ENCODE assay signal across 11 mouse cellular contexts in the genomic region with DNA sequence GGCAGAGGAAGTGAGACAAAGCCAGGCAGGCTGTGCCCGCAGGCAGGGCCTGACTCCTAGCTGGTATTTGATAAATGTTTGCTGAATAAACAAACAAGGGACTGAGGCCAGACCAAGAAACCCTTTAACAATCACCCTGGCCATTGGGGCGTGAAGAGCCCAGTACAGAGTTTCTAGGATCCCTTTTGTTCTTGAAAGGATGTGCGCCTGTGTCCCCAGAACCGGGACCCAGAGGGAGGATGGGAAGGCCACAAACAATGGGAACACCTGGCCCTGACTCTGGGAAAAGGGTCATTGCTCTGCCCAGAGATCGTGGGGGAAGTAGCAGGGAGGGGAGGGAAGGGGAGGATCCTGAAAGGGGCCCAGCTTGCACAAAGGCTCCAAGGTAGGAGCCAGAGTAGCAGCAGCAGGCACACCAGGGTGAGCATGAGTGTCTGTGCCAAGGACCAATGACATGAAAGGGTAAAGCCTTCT. TPM values are rescaled to one million over a fixed set of nuclear protein-coding genes. Genes with fewer than 3 reads are reported as not detected.
A peak's percentile ranks its signal among the peaks of the same experiment; 100 is the strongest.
DNase-seq lines count a peak whose midpoint lies in the region; ATAC-seq lines count a peak whose summit lies in the region.
"Had no signal": no experiment of that assay in that cellular context is flagged by ENCODE, and none has a peak within 500 bp of the region (broad histone marks: within the 10 kb centered on the region; RNA-seq: fewer than 3 reads in every experiment).

No protein-coding gene starts in this region.

- H3K36me3 ChIP-seq in forebrain, embryonic 13.5 days (ENCODE audit: poor library complexity, severe bottlenecking), result no peaks in the 10 kb centered on the region
- no peaks in the 10 kb centered on the region for H3K36me3 ChIP-seq in forebrain, embryonic 16.5 days (ENCODE audit: control insufficient read depth, insufficient read depth)
- no peaks in the 10 kb centered on the region for H3K36me3 ChIP-seq in neural tube, embryonic 15.5 days
- H3K36me3 ChIP-seq in limb, embryonic 10.5 days, result no peaks in the 10 kb centered on the region
- H3K36me3 ChIP-seq: heart, embryonic 12.5 days; limb, embryonic 13.5 days had no signal

- no peaks in the 10 kb centered on the region for H3K9me3 ChIP-seq in forebrain, embryonic 13.5 days (replicated peaks)
- no peaks in the 10 kb centered on the region for H3K9me3 ChIP-seq in forebrain, embryonic 16.5 days (ENCODE audit: control insufficient read depth, low read length)
- no peaks in the 10 kb centered on the region for H3K9me3 ChIP-seq in neural tube, embryonic 15.5 days (replicated peaks)
- no peaks in the 10 kb centered on the region for H3K9me3 ChIP-seq in limb, embryonic 10.5 days (replicated peaks)
- H3K9me3 ChIP-seq: heart, embryonic 12.5 days; limb, embryonic 13.5 days had no signal

- peak; percentile 46 for DNase-seq in neural tube, embryonic 10.5 days (ENCODE audit: extremely low spot score, low spot score)
- DNase-seq in limb, embryonic 10.5 days (ENCODE audit: low spot score), result no peak
- DNase-seq in yolk sac, embryonic 10.5 days (ENCODE audit: low spot score), result peak; percentile 15
- DNase-seq in right cerebral cortex, adult 18-20 months, result no peak
- no peak for DNase-seq in thymus, postnatal 25 days

- H3K27me3 ChIP-seq in forebrain, embryonic 13.5 days, result no peaks in the 10 kb centered on the region
- H3K27me3 ChIP-seq in forebrain, embryonic 16.5 days (replicated peaks; ENCODE audit: control insufficient read depth, insufficient read depth, low read length), result no peaks in the 10 kb centered on the region
- no peaks in the 10 kb centered on the region for H3K27me3 ChIP-seq in neural tube, embryonic 15.5 days (replicated peaks)
- H3K27me3 ChIP-seq in limb, embryonic 10.5 days (ENCODE audit: low read depth, poor library complexity, severe bottlenecking), result peaks cover 11% of the 10 kb centered on the region; the same call in 1 of the 2 replicates

- H3K9ac ChIP-seq in forebrain, embryonic 13.5 days, result peak overlapping the region; percentile 10; the same call in 1 of the 2 replicates
- no peak overlapping the region for H3K9ac ChIP-seq in forebrain, embryonic 16.5 days (replicated peaks; ENCODE audit: low read depth, low read length)
- H3K9ac ChIP-seq in neural tube, embryonic 15.5 days (replicated peaks), result no peak overlapping the region
- H3K9ac ChIP-seq: heart, embryonic 12.5 days; limb, embryonic 13.5 days had no signal

- under 1% methylated on average over 5 of the region's 5 CpGs for WGBS in forebrain, embryonic 13.5 days
- WGBS in forebrain, embryonic 16.5 days, result 8% methylated on average over 5 of the region's 5 CpGs
- 14% methylated on average over 5 of the region's 5 CpGs for WGBS in neural tube, embryonic 15.5 days
- 25% methylated on average over 5 of the region's 5 CpGs for WGBS in limb, embryonic 10.5 days

- H3K27ac ChIP-seq in forebrain, embryonic 13.5 days, result no peak overlapping the region
- H3K27ac ChIP-seq in forebrain, embryonic 16.5 days (ENCODE audit: low read length), result no peak overlapping the region
- H3K27ac ChIP-seq in neural tube, embryonic 15.5 days (replicated peaks), result no peak overlapping the region
- H3K27ac ChIP-seq in limb, embryonic 10.5 days, result peak overlapping the region; percentile 5; the same call in 1 of the 2 replicates
- H3K27ac ChIP-seq: limb, embryonic 13.5 days had no signal

- peaks cover 22% of the 10 kb centered on the region for H3K4me1 ChIP-seq in forebrain, embryonic 13.5 days
- no peaks in the 10 kb centered on the region; the same call in 1 of the 2 replicates for H3K4me1 ChIP-seq in forebrain, embryonic 16.5 days (replicated peaks; ENCODE audit: control insufficient read depth, insufficient read depth, low read length)
- peaks cover 36% of the 10 kb centered on the region for H3K4me1 ChIP-seq in neural tube, embryonic 15.5 days
- peaks cover 26% of the 10 kb centered on the region for H3K4me1 ChIP-seq in limb, embryonic 10.5 days

- no peak for ATAC-seq in forebrain, embryonic 13.5 days
- no peak for ATAC-seq in forebrain, embryonic 16.5 days
- no peak for ATAC-seq in neural tube, embryonic 15.5 days (ENCODE audit: low FRiP score)

- H3K4me3 ChIP-seq in forebrain, embryonic 13.5 days, result no peak overlapping the region
- no peak overlapping the region for H3K4me3 ChIP-seq in forebrain, embryonic 16.5 days (replicated peaks; ENCODE audit: low read length)
- H3K4me3 ChIP-seq in neural tube, embryonic 15.5 days (replicated peaks), result no peak overlapping the region
- H3K4me3 ChIP-seq in limb, embryonic 10.5 days, result no peak overlapping the region
- H3K4me3 ChIP-seq: erythroblast, embryonic 14.5 days; heart, embryonic 12.5 days; limb, embryonic 13.5 days had no signal

- no peak overlapping the region for H3K4me2 ChIP-seq in forebrain, embryonic 13.5 days
- H3K4me2 ChIP-seq in forebrain, embryonic 16.5 days (ENCODE audit: low read length), result no peak overlapping the region
- H3K4me2 ChIP-seq in neural tube, embryonic 15.5 days, result no peak overlapping the region
- H3K4me2 ChIP-seq: heart, embryonic 12.5 days; limb, embryonic 13.5 days had no signal

RNA-seq across cellular contexts. Expression of gene Klhdc7a, which starts 9.5 kb away (rescaled TPM):
- 0.33 and 0.34 TPM in 2 replicates for polyA plus RNA-seq in forebrain, embryonic 13.5 days (2015; fragmentation: Nextera tagmentation; extraction: Ambion mirVana)
- polyA plus RNA-seq in forebrain, embryonic 16.5 days (2015; fragmentation: Nextera tagmentation; extraction: Ambion mirVana), result 0.29 and 0.53 TPM in 2 replicates
- polyA plus RNA-seq in neural tube, embryonic 15.5 days (2015; fragmentation: Nextera tagmentation; extraction: Ambion mirVana), result 0.08 and 0.80 TPM in 2 replicates
- polyA plus RNA-seq in limb, embryonic 10.5 days (2016; fragmentation: Nextera tagmentation; extraction: Ambion mirVana), result 0.11 and 0.19 TPM in 2 replicates
- polyA plus RNA-seq: erythroblast, embryonic 14.5 days had no signal

Comparison
In these comparisons a context has a peak if more than half of its experiments do, and no peak if none do; other contexts are left out.
1. DNase-seq: peak in neural tube, embryonic 10.5 days (single experiment) and yolk sac, embryonic 10.5 days (single experiment); none in limb, embryonic 10.5 days (single experiment), right cerebral cortex, adult 18-20 months (single experiment) and thymus, postnatal 25 days (single experiment).